Mouse (Mus musculus): ENCODE data around the gene Macc1. TPM values are rescaled to one million over a fixed set of nuclear protein-coding genes. Genes with fewer than 3 reads are reported as not detected.

Macc1 gene
- total and polyA plus RNA-seq, 3 experiments: 0.22 TPM; not detected in 2

DNA sequence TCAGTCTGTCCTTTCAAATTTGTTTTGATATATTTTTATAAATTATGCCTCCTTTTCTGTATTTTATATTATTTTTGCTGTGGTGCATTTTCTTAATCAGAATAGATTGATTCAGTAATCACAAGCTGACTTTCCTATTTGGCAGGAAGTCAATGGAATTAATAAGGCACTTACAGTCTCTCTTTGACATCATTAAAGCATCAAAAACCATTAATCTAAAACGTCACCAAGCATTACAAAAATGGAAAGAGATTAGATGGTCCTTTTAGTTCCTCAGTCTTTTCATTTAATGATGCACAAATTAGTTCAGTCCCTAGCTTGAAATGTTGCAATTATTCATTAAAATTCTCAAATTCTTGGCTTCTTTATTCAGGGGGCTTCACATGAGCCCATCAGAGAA is 153.6 kb downstream of the Macc1 start:
- H3K9me3 ChIP-seq (replicated peaks): no peaks in the 10 kb centered on the region
- TF ChIP-seq GATA2 (IDR thresholded peaks at IDR 0.05; ENCODE audit: borderline replicate concordance, low read depth, low read length) (no peak), POLR2AphosphoS5 (IDR thresholded peaks at IDR 0.05; ENCODE audit: insufficient replicate concordance, low read depth, low read length) (no peak), GATA1 (IDR thresholded peaks at IDR 0.05; ENCODE audit: borderline replicate concordance, low read length) (no peak), TAL1 (conservative IDR thresholded peaks at IDR 0.05; ENCODE audit: low read depth, low read length) (no peak), CTCF (IDR thresholded peaks at IDR 0.05; ENCODE audit: low read depth, low read length) (no peak)
- DNase-seq (ENCODE audit: low spot score): no peak
- ATAC-seq (ENCODE audit: extremely low read depth, insufficient number of reproducible peaks, low FRiP score, poor library complexity, severe bottlenecking): no peak
- no peak overlapping the region for H3K4me3 ChIP-seq (ENCODE audit: low read depth, low read length)
- no peaks in the 10 kb centered on the region for H3K4me1 ChIP-seq (ENCODE audit: insufficient read depth, low read depth, low read length)
- no peaks in the 10 kb centered on the region for H3K27me3 ChIP-seq (ENCODE audit: insufficient read depth, low read length)
- no peaks in the 10 kb centered on the region for H3K36me3 ChIP-seq (replicated peaks)

DNA sequence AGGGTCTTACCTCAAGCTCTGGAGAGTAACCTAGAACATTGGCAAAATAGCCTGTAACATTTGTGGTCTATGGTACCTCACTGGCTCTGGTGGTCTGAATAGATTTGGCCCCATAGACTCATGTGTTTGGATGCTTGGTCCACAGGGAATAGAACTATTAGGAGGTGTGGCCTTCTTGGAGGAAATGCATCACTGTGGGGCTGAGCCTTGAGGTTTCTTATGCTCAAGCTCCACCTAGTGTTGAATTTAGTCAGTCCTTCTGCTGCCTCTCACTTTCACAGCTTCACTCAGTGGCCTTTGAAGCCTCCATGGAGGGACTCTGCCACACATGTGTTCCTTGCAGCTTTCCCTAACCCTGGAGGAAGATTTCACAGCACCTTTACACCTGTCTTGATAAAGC is 156.2 kb downstream of the Macc1 start:
- DNase-seq (ENCODE audit: low spot score) (no peak), ATAC-seq (ENCODE audit: extremely low read depth, insufficient number of reproducible peaks, low FRiP score, poor library complexity, severe bottlenecking) (0 out of 2 replicates have a peak, but pooled peaks have one; percentile 59)
- Histone ChIP-seq H3K4me1 (ENCODE audit: insufficient read depth, low read depth, low read length) (no peaks in the 10 kb centered on the region), H3K4me3 (ENCODE audit: low read depth, low read length) (no peak overlapping the region), H3K9me3 (replicated peaks) (no peaks in the 10 kb centered on the region), H3K36me3 (replicated peaks) (no peaks in the 10 kb centered on the region), H3K27me3 (ENCODE audit: insufficient read depth, low read length) (no peaks in the 10 kb centered on the region)
- no peak for TF ChIP-seq POLR2AphosphoS5 (IDR thresholded peaks at IDR 0.05; ENCODE audit: insufficient replicate concordance, low read depth, low read length)
- no peak for TF ChIP-seq GATA1 (IDR thresholded peaks at IDR 0.05; ENCODE audit: borderline replicate concordance, low read length)
- TF ChIP-seq GATA2 (IDR thresholded peaks at IDR 0.05; ENCODE audit: borderline replicate concordance, low read depth, low read length): no peak
- no peak for TF ChIP-seq TAL1 (conservative IDR thresholded peaks at IDR 0.05; ENCODE audit: low read depth, low read length)
- TF ChIP-seq CTCF (IDR thresholded peaks at IDR 0.05; ENCODE audit: low read depth, low read length): no peak

DNA sequence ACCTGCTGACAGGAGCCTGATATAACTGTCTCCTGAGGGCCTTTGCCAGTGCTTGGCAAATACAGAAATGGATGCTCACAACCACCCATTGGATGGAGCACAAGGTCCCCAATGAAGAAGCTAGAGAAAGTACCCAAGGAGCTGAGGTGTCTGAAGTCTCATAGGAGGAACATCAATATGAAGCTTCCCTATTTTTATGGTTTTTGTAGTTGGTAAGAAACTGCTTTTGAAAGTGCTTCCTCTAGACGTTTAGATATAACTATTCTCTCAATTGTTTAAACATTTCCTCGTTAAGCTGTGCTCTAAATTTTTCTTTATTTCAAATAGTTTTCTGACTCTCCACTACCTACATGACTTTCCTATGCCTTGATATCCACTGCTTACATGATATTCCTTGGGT is 169.2 kb downstream of the Macc1 start:
- H3K4me3 ChIP-seq (ENCODE audit: low read depth, low read length): no peak overlapping the region
- no peaks in the 10 kb centered on the region for H3K36me3 ChIP-seq (replicated peaks)
- no peaks in the 10 kb centered on the region for H3K9me3 ChIP-seq (replicated peaks)
- DNase-seq (ENCODE audit: low spot score) (no peak), ATAC-seq (ENCODE audit: extremely low read depth, insufficient number of reproducible peaks, low FRiP score, poor library complexity, severe bottlenecking) (no peak)
- TF ChIP-seq CTCF (IDR thresholded peaks at IDR 0.05; ENCODE audit: low read depth, low read length) (no peak), TAL1 (conservative IDR thresholded peaks at IDR 0.05; ENCODE audit: low read depth, low read length) (no peak), GATA2 (IDR thresholded peaks at IDR 0.05; ENCODE audit: borderline replicate concordance, low read depth, low read length) (no peak), POLR2AphosphoS5 (IDR thresholded peaks at IDR 0.05; ENCODE audit: insufficient replicate concordance, low read depth, low read length) (no peak), GATA1 (IDR thresholded peaks at IDR 0.05; ENCODE audit: borderline replicate concordance, low read length) (no peak)
- no peaks in the 10 kb centered on the region for H3K27me3 ChIP-seq (ENCODE audit: insufficient read depth, low read length)
- no peaks in the 10 kb centered on the region for H3K4me1 ChIP-seq (ENCODE audit: insufficient read depth, low read depth, low read length)

DNA sequence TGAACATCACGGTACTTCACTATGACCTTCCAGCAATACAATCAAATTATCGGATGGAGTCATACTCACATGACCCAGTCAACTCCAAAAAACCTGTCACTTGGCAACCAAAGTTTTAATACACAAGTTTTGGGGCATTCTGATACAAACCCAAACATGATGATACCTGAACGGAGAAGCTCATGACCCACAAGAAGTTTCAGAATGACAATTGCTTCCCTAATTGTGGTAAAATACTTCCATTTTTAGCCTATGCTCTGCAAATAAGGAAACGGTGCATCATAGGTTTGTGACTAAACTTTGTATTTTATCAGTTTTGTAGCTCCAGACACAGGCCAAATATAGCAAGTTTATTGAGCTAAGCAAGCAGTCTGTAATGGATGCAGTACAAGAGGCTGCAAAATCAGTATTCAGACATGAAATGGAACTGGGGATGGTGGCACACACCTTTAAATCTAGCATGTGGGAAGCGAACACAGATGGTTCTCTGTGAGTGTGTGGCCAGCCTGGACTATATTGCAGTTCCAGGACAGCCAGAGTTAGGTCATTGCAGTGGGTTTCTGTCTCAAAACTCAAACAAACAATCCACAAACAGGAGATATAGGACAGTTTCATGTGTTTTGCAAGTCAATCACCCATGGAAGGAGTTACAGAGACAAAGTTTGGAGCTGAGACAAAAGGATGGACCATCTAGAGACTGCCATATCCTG is 170.0 kb downstream of the Macc1 start:
- Histone ChIP-seq H3K4me1 (ENCODE audit: insufficient read depth, low read depth, low read length) (no peaks in the 10 kb centered on the region), H3K9me3 (replicated peaks) (no peaks in the 10 kb centered on the region), H3K27me3 (ENCODE audit: insufficient read depth, low read length) (no peaks in the 10 kb centered on the region), H3K4me3 (ENCODE audit: low read depth, low read length) (no peak overlapping the region), H3K36me3 (replicated peaks) (no peaks in the 10 kb centered on the region)
- TF ChIP-seq CTCF (IDR thresholded peaks at IDR 0.05; ENCODE audit: low read depth, low read length): no peak
- no peak for TF ChIP-seq GATA2 (IDR thresholded peaks at IDR 0.05; ENCODE audit: borderline replicate concordance, low read depth, low read length)
- TF ChIP-seq POLR2AphosphoS5 (IDR thresholded peaks at IDR 0.05; ENCODE audit: insufficient replicate concordance, low read depth, low read length): no peak
- TF ChIP-seq TAL1 (conservative IDR thresholded peaks at IDR 0.05; ENCODE audit: low read depth, low read length): no peak
- no peak for TF ChIP-seq GATA1 (IDR thresholded peaks at IDR 0.05; ENCODE audit: borderline replicate concordance, low read length)
- DNase-seq (ENCODE audit: low spot score) (no peak), ATAC-seq (ENCODE audit: extremely low read depth, insufficient number of reproducible peaks, low FRiP score, poor library complexity, severe bottlenecking) (no peak)

DNA sequence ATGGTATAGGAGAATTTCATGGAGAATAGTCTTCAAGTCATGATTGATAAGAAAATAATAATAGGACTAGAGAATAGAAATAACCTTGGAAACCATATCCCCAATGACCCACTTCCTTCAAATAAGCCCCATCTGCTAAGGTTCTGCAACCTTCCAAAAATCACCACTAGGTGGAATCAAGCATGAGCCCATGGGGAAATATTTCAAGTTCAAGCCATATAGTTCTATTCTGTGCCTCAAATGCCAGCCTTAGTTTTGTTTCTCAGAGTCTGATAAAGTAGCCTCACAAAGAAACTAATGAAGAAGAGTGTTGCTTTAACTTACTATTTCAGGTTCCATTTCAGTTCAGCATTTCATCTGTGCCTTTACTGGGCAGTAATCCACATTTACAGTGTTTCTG is 197.1 kb downstream of the Macc1 start:
- Histone ChIP-seq H3K4me1 (ENCODE audit: insufficient read depth, low read depth, low read length) (no peaks in the 10 kb centered on the region), H3K9me3 (replicated peaks) (no peaks in the 10 kb centered on the region), H3K4me3 (ENCODE audit: low read depth, low read length) (no peak overlapping the region), H3K36me3 (replicated peaks) (no peaks in the 10 kb centered on the region), H3K27me3 (ENCODE audit: insufficient read depth, low read length) (no peaks in the 10 kb centered on the region)
- no peak for ATAC-seq (ENCODE audit: extremely low read depth, insufficient number of reproducible peaks, low FRiP score, poor library complexity, severe bottlenecking)
- no peak for DNase-seq (ENCODE audit: low spot score)
- no peak for TF ChIP-seq CTCF (IDR thresholded peaks at IDR 0.05; ENCODE audit: low read depth, low read length)
- TF ChIP-seq GATA1 (IDR thresholded peaks at IDR 0.05; ENCODE audit: borderline replicate concordance, low read length): no peak
- no peak for TF ChIP-seq TAL1 (conservative IDR thresholded peaks at IDR 0.05; ENCODE audit: low read depth, low read length)
- no peak for TF ChIP-seq GATA2 (IDR thresholded peaks at IDR 0.05; ENCODE audit: borderline replicate concordance, low read depth, low read length)
- no peak for TF ChIP-seq POLR2AphosphoS5 (IDR thresholded peaks at IDR 0.05; ENCODE audit: insufficient replicate concordance, low read depth, low read length)

Other genes with a start within 250 kb of the Macc1 start
- not detected in 2 replicates for gene Itgb8, start 75.5 kb upstream of the Macc1 start, total RNA-seq (2014; fragmentation: Nextera tagmentation)
- 0.06 and 0.33 TPM in 2 replicates for gene Itgb8, start 75.5 kb upstream of the Macc1 start, total RNA-seq (2017)
- not detected in 2 replicates for gene Itgb8, start 75.5 kb upstream of the Macc1 start, polyA plus RNA-seq (2012)